Mouse (Mus musculus): Measurements from ENCODE around the gene Tsc22d1.

Tsc22d1 gene

DNA sequence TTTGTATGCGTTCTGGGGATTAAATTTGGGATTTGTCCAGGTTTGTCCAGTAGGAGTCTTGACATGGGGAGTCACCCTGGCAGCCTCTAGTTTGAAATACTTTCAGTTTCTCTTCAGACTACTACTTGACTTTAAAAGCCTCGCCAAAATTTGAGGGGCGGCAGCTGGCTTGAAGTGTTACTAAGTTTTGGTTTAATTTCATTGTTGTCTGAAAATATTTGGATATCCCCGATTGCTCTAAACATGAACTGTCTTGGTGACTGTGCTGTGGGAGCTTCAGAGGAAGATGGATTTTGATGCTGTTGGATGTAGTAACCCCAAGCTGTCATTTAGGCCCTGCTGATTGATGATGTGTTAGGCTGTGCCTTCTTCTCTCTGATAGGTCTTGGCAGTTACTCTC, 34.2 kb downstream of the Tsc22d1 start:
- DNase-seq: no peak

DNA sequence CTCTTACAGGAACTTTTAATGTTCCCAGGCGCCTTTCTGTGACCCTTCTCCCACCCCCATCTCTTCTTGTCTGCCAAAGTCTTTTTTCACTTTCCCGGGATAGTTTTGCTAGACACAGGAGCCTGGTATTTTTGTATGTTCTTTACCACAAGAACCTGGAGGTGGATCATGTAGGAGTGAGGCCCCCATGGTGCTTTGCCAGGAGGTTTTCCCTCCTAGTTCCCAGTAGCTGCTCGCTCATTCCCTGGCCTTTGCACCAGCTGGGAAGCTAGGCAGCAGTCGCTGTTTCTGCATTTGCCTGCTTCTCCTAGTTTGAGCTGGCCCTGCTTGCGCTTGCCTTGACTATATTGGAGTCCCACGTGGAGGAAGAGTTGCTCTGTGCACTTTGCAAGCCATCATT, 36.2 kb downstream of the Tsc22d1 start:
- DNase-seq: no peak

DNA sequence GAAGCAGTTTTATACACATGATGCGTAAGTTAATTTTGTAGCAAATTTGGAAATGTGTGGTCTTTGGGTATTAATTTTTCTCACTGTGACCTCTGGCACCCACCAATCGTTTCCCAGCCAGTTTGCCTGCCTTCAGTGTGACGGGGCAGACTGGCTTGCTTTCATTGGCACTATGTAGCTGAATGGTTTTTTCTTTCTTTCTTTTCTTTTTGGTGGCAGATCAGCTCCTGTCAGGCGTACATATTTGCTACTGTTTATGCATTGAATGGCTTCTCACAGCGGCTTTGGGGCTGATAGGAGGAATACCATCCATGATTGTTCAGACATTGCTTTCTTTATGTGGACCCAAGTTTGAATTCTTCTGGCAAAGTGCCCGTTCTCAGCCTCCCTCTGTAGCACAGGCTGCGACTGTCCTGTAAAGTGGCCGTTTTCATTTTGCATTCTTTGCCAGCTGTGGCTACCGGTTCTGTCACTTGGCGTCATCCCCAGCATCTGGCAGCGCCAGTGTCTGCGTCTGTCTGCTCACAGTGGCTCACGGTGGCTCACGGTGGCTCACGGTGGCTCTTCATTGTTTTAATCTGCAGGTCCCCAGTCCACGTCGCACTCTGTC, 38.1 kb downstream of the Tsc22d1 start:
- no peak for DNase-seq

DNA sequence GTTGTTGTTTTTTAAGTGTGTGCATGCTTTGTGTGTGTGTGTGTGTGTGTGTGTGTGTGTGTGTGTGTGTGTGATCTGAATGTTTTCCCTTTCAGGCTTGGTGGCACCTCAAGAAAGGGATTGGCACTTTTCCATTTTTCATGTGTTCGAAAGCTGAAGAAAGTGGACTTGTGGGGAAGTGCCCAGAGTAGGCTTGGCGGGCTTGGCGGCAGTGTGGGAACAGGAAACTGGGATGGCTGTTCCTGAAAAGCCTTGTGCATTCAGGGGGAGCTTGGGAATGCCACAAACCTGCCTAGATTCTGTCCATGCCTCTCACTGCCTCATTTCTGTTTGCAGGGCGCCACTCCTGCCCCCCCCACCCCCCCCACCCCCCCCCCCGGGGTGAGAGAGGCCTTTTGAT, 39.9 kb downstream of the Tsc22d1 start:
- DNase-seq: no peak

DNA sequence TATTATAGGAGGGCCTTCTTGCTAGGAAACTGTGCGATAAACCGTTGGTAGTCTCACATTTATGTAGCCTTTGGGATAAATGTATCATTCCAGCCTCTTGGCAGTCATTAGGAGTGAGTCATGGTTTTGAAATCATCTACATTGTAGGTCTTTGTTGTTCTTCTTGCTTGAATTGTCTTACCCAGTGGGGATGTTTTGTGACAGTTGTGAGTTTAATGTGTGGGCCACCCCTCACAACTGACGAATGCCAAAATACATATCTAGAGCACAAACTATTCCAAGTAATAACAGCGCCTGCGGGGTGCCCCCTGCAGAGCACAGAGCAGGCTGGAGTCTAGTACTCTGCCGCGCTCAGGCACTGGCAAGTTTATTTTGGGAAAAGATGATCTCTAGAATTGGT, 40.4 kb downstream of the Tsc22d1 start:
- no peak for DNase-seq

DNA sequence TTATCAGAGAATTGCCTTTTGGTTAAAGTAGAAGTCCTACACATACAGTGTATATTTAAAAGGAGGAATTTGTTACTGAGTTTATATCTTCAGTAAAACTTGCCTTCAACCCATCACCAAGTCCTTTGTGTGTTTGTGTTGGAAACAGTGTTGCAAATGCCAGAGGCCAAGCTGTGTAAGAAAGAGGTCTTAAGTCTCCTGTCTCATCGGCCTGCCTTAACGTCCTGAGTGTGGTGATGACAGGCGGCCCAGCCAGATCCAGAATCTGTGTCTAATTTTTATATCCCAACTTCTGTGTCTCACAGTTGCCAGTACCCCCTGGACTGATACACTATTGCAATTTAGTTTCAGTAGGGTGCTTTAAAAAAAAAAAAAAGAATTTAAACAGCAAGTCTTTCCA, 42.9 kb downstream of the Tsc22d1 start:
- no peak for DNase-seq

DNA sequence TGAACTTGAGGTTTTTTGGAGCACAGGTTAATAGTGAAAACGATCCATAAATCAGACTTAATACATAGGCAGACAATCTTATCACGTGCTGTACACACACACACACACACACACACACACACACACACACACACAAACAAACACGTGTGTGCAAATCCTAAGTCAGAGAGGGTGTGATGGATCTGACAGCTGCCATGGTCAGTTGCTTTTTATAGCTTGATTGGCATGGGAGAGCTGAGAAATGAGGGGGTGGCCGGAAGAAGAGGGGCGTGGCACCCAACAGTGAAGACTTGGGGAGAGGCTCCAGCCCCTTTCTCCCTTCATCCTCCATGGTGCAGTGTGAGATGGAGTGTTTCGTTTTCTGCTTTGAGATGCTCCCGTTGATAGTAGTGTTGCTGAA, 45.4 kb downstream of the Tsc22d1 start:
- no peak for DNase-seq

DNA sequence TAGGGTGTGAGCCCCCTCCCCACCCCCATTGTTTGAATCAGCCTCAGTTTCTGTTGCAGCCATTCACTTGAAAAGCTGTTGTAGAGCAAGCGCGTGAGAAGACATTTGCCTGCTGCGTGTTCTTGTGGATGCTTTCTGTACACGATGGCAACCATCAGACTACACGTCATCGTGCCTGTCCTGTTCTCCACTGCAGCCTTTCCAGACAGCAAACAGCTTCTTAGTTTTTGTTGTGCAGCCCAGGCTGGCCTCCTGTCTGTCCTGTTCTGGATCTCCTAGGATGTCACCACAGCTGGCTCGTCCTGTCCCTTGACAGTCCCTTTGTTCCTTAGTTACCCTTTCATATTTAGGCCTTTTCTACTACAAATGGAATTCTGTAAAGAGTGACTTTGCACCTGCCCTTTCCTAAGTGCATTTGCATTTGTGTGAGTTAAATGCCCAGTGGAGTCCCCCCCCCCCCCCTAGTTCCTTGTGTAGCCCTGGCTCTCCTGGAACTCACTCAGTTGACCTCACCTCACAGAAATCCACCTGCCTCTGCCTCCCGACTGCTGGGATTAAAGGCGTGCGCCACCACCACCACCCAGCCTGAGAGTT, 46.5 kb downstream of the Tsc22d1 start:
- DNase-seq: no peak

DNA sequence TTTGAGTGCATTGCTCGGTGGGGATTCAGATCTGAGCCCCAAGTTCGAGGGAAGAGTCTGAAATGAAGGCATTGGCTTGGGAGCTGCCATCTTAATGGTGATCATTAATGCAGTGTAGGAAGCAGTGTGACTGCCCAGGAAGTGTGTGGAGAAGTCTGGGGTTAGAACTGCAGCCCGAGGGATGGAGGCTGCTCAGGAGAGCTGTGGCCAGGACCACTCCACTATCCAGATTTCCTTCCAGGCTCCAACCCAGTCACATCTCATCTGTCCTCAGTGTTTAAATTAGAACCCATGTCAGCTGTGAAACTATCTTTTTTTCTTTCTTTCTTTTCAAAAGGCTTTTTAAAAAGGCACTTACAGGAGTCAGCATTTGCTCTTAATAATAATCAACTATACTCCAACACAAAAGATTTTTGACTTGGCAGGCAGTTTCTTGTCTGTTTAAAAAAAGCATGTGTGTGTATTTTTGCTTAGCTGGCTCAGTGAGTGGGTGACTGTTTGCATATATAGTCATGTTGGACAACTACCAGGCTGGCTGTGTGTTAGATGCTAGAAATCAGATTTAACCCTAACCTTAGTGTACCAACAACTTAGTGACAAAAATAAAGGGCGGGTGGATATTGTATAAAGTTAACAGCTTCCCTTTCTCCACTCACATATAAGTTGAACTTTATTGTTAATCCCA, 48.8 kb downstream of the Tsc22d1 start:
- DNase-seq: no peak

DNA sequence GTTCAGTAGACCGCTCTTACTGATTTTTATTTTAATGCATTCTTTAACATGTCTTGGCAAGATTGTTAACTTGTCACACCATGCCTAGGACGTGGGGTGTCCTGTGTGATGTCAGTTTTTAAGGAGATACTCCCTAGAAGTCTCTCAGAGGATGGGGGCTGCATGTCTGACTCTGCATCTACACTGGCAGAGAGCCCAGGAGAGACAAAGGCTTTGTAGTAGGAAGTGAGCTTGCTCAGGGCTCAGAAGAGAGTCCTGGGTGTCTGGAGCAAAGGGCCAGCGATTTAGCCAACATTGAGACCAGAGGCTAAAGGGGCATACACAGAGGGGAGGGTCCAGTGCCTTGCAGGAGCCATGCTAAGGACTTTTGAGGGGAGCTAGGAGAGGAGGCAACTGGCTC, 50.2 kb downstream of the Tsc22d1 start:
- DNase-seq: no peak

DNA sequence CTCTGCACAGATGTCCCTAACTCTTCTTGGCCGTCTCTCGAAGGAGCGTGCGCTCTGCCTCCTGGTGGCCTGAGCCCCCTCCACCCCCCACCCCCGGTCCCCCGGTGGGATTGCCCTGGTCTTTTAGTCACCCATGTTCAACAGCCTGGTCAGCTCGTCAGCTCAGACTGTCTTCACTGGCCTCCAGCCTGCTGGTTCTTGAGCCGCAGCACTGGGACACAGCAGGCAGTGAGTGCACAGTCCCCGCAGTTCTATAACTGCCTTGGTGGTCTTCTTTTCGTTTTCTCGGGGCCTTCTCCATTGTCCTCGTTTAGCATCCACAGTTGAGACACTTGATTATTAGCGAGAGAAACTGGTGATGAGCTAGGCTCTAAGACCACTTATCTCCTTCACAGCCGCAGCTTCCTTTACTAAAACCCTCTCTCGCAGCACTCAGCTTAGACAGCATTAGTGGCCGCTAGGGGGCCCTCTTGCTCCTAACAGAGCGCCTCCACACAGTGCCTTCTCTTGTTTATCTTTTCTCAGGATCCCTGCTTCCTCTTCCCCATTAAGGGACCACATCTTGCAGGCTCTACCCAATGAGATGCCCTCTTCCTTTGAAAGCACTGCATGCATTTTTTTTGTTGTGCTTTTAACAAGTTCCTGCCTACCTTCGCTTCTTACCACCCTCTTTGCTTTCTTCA, 52.0 kb downstream of the Tsc22d1 start:
- DNase-seq: peak; percentile 78

DNA sequence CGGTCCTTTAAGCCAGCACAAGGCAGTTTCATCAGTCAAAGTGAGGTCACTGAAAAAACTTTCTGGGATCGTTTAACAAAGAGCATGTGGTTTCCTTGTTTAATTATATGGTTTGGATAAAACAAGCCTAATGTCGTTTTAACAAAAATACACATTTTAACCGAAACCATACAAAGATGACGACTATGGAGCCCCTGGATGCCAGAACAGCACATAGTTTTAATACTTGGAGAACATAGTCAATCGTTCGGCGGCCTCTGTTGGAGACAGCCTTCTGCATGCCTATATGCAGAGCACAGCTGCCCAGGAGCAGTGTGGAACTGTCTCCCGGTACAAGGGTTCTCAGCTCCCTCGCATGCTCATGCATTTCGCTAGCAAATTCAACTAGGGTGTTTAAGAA, 53.2 kb downstream of the Tsc22d1 start:
- DNase-seq: no peak

DNA sequence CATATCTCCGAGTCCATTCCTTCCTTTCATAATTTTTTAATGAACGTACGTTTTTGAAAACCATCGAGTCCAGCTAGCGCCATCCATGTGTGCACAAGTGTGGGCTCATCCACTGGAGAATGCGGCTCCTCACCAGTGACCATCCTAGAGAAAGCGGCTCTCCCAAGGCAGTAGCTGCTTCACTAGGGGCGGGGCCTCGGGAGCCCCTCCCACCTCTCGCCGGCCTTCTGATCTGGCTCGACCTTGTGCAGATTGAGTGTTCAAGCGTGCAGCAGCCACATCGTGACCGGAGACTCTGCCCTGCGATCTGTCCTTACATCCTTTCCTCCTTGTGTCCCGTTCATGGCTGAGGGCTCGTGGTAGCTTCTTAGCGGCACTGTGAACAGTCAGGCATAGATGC, 56.5 kb downstream of the Tsc22d1 start:
- DNase-seq: no peak

DNA sequence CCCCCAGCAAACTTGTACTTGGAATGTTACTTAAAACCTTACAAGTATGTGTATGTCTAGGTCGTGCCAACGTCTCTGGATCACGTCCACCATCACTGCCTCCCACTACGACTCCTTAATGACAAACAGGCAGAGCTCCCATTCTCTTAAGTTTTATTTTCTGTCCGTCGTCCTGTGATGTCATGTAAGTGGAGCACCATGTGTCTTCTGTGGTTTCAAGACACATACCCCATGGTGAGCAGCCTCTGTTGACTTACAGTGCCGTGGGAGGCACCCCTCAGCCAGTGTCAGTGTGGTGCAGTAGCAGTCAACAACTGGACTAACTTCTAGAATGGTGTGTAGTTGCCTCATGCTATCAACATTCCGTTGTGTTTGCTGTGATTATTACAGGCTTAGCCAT, 57.7 kb downstream of the Tsc22d1 start:
- DNase-seq: no peak

DNA sequence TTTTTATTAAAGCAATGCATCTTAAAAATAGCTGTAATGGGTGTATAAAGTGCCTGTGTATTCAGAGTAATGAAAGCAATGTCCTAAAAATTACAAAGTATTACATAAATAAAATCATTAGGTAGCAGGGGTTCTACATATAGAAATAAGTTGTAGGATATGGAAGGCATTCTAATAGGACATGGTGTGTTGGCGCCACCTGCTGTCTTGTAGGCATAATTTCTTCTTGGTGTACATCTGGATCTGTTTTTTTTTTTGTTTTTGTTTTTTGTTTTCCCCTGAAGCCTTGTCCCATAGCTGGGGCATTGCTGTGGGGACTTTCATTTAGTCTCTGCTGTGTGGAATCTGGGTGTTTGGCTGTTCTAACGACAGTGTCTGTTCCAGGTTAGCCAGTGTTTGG, 58.6 kb downstream of the Tsc22d1 start:
- DNase-seq: peak; percentile 62

DNA sequence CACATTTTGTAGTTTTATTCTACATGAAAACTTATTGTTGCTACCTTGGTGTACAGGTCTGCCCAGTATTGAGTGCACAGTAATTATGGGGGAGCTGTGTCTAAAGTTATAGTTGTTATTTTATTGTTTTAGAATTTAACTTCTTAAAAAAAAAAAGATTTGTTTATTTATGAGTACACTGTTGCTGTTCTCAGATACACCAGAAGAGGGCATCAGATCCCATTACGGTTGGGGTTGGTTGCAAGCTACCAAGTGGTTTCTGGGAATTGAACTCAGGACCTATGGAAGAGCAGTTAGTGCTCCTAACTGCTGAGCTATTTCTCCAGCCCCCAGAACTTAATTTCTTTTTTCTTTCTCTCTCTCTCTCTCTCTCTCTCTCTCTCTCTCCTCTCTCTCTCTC, 59.4 kb downstream of the Tsc22d1 start:
- no peak for DNase-seq

DNA sequence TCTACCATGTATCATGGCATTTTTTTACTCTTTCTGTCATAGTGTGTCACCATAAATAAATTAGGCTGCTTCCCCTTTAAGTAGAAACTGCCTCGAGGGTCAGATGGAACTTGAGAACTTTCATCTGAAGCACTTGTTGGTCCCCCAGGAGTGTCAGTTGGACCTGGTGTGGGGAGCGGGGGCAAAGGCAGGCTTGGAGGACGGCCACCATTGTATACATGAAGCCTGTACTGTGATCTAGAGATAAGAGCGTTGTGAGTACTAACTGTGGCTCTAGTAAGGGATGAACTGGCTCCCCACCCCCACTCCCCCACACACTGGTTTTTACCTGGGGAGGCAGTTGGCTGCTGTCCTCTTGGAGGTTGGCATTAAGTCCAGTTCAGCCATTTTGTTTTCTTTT, 62.0 kb downstream of the Tsc22d1 start:
- DNase-seq: no peak

DNA sequence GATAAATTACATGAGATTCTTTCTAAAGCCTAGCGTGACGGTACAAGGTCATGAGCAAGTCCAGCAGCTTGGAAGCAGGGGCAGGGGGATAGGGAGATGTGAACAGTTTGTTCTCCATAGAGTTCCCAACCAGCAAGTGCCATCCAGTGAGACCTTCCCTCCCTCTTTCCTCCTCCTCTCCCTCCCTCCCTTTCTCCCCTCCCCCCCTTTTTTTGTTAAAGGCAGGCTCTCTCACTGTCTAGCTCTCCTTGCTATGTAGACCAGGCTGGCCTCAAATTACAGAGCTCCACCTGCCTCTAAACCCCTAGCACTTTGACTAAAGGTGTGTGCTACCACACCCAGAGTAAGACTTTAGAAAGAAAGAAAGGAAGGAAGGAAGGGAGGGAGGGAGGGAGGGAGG, 63.3 kb downstream of the Tsc22d1 start:
- no peak for DNase-seq

DNA sequence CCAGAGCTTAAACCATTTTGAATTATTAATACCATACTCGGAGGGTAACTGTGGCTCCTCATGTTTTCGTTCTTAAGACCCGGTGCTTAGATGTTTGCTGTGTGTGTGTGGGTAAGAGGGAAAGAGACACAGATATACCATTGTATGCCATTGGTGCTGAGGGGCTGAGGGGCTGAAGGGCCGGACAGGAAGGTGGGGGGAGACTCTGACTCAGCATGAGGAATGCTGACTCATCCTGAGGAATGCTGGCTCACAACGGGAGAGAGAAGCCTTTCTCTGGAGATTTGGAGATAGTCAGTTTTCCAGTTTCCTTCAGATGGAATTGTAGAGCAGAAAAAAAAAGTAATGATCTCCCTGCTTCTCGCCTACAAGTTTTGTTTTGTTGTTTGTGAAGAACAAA, 63.9 kb downstream of the Tsc22d1 start:
- no peak for DNase-seq

DNA sequence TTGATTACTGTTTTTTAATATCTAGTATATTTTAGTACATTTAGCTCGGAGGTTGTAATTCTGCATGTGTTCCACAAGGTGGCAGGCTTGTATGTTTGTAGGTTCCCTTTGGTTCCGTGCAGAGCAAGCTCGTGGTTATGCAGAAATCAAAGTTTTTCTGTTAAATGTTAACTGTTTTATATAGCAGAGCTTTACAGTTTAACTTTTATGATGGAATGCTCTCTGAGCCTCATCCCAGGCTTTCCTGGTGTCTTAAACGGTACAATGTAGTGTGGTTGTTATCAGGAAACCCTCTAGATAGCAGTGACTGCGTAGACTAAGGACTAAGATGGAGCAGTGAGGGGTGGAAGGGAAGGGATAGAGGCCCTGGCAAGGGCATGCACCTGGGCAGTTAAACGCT, 65.1 kb downstream of the Tsc22d1 start:
- DNase-seq: peak; percentile 15

DNA sequence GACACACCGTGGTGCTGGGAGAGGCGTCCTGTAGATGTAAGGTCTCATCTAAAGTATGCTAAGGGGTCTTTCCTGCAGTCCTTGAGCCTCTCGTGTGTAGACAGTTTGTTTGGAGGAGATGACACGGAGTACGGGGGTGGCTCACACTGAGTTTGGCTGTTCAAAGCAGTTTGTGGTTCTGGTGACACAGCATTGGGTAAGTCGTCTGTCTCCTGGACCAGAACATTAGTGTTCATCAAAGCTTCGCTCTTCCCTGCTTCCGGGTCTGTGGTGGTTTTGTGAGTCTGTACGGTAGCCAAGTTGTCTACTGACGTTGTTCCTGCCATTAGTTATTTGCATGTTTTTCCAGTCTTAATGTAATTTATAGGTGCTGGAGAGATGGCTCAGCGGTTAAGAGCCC, 65.7 kb downstream of the Tsc22d1 start:
- DNase-seq: no peak

DNA sequence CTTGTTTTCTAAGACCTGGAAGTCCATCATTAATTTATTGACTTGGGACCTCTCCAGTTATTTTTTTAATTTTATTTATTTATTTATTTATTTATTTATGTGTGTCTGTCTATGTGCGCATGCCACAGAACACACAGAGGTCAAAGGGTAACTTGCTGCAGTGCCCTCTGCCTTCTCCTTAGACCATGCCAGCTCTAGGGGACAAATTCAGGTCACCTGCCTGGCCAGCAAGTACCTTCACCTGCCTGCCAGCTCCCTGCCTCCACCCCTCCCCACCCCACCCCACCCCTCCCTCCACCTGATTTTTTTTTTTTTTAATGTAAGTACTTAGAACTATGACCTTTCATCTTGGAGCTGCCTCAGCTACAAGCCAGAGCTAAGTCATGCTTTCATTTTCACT, 68.9 kb downstream of the Tsc22d1 start:
- DNase-seq: no peak

DNA sequence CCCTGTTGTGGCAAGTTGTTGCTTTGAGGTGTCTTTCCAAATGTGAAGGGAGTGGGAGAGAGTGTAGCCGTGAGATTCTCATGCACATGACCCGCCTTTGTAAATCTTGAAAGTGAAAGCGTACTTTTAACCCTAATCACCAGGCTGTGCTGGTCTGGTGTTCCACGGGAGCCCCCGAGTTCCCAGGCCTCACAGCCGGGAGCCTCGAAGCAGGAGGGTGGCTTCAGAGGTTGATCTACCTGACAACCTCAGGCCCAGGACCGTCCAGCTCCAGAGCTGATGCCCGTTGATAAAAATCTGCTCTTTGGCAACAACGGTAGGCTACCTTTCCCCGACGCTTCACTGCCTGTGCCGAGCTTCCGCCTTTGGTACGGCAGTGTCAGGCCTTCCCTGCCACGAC, 72.8 kb downstream of the Tsc22d1 start:
- DNase-seq: no peak
